Mouse (Mus musculus): ENCODE data around the gene Mgat4d. TPM values are rescaled to one million over a fixed set of nuclear protein-coding genes. Genes with fewer than 3 reads are reported as not detected.

Mgat4d gene
- polyA plus RNA-seq, 1 experiment, result not detected

DNA sequence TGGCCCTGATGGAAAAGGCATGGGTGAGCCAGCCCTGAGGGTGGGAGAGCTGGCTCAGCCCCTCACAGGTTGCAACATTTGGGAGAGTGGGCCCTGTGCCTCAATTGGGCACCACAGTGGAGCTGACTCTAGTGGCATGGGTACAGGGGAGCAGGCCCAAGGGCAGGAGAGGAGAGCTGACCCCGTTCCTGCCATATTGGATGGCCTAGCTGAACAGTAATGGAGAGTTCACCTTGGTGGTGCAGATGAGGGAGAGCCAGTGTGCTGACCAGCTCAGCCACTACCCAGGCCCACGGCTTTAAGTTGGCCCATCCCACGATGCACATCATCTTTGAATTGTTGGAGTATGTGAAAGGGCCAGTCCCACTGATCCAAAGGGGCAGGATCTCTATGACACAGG is 6.2 kb upstream of the Mgat4d start:
- DNase-seq, result no peak
- no peak for TF ChIP-seq CTCF (IDR thresholded peaks at IDR 0.05; ENCODE audit: borderline replicate concordance, control insufficient read depth, extremely low read depth, insufficient read depth, low read length, poor library complexity)
- no peak for TF ChIP-seq POLR2A (IDR thresholded peaks at IDR 0.05; ENCODE audit: control insufficient read depth, extremely low read depth, insufficient read depth, low read length, poor library complexity)
- 97% methylated on average over 3 of the region's 3 CpGs for WGBS
- Histone ChIP-seq H3K36me3 (ENCODE audit: control insufficient read depth, insufficient read depth, low read length) (no peaks in the 10 kb centered on the region), H3K4me3 (ENCODE audit: control insufficient read depth, insufficient read depth, low read length) (no peak overlapping the region), H3K27me3 (ENCODE audit: control insufficient read depth, insufficient read depth, low read length) (no peaks in the 10 kb centered on the region), H3K27ac (ENCODE audit: control insufficient read depth, insufficient read depth, low read length) (no peak overlapping the region), H3K4me1 (replicated peaks; ENCODE audit: control insufficient read depth, insufficient read depth, low read length) (no peaks in the 10 kb centered on the region)

DNA sequence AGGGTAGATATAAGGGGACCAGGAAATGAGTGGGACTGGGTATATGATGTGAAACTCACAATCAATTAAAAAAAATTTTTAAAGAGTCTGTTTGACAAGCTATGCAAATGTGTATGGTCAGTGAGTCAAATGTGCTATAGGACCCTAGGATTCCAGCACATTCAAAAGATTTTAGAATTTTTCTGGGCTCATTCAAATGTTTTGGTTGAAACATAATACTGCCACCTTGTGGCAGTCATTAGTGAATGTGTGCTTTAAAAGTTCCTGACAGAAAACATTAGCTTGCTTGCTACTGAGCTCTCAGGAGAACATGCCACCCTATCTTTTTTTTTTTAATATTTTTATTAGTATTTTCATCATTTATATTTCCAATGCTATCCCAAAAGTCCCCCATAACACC is 5.6 kb upstream of the Mgat4d start:
- H3K36me3 ChIP-seq (ENCODE audit: control insufficient read depth, insufficient read depth, low read length), result no peaks in the 10 kb centered on the region
- no peak for DNase-seq

DNA sequence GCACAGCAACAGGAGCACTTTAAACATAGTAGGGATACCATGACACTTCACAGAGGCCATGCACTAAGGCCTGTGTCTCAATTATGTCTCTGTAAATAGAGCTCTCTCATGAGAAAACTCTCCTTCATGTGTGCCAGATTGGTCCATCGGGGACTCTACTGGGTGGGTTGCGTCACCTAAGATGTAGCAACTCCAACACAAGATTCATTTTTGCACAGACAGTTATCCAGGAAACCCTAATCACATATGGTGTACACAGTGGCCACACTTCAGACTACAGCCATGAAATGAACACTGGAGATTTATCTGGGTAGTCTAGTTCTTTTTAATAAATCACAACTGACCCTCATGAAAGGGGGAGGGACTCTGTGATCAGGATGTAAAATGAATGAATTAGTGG is 3.0 kb downstream of the Mgat4d start:
- no peak overlapping the region for H3K27ac ChIP-seq (ENCODE audit: control insufficient read depth, insufficient read depth, low read length)
- H3K27me3 ChIP-seq (ENCODE audit: control insufficient read depth, insufficient read depth, low read length), result no peaks in the 10 kb centered on the region
- DNase-seq, result no peak
- H3K4me1 ChIP-seq (replicated peaks; ENCODE audit: control insufficient read depth, insufficient read depth, low read length), result no peaks in the 10 kb centered on the region
- WGBS, result 96% methylated on average over 2 of the region's 2 CpGs
- no peak overlapping the region for H3K4me3 ChIP-seq (ENCODE audit: control insufficient read depth, insufficient read depth, low read length)
- TF ChIP-seq POLR2A (IDR thresholded peaks at IDR 0.05; ENCODE audit: control insufficient read depth, extremely low read depth, insufficient read depth, low read length, poor library complexity), result no peak
- TF ChIP-seq CTCF (IDR thresholded peaks at IDR 0.05; ENCODE audit: borderline replicate concordance, control insufficient read depth, extremely low read depth, insufficient read depth, low read length, poor library complexity), result no peak
- H3K36me3 ChIP-seq (ENCODE audit: control insufficient read depth, insufficient read depth, low read length), result no peaks in the 10 kb centered on the region

More for the DNA sequence above, 5.6 kb upstream of the Mgat4d start:
- H3K4me3 ChIP-seq (ENCODE audit: control insufficient read depth, insufficient read depth, low read length), result no peak overlapping the region
- TF ChIP-seq CTCF (IDR thresholded peaks at IDR 0.05; ENCODE audit: borderline replicate concordance, control insufficient read depth, extremely low read depth, insufficient read depth, low read length, poor library complexity) (no peak), POLR2A (IDR thresholded peaks at IDR 0.05; ENCODE audit: control insufficient read depth, extremely low read depth, insufficient read depth, low read length, poor library complexity) (no peak)
- no peaks in the 10 kb centered on the region for H3K27me3 ChIP-seq (ENCODE audit: control insufficient read depth, insufficient read depth, low read length)
- H3K4me1 ChIP-seq (replicated peaks; ENCODE audit: control insufficient read depth, insufficient read depth, low read length), result no peaks in the 10 kb centered on the region
- no peak overlapping the region for H3K27ac ChIP-seq (ENCODE audit: control insufficient read depth, insufficient read depth, low read length)

GRCm38 (mm10) chr8:83363156-83363769 is 15.0 kb downstream of the Mgat4d start:
- H3K4me1 ChIP-seq (replicated peaks; ENCODE audit: control insufficient read depth, insufficient read depth, low read length), result no peaks in the 10 kb centered on the region
- no peak for DNase-seq
- TF ChIP-seq CTCF (IDR thresholded peaks at IDR 0.05; ENCODE audit: borderline replicate concordance, control insufficient read depth, extremely low read depth, insufficient read depth, low read length, poor library complexity) (no peak), POLR2A (IDR thresholded peaks at IDR 0.05; ENCODE audit: control insufficient read depth, extremely low read depth, insufficient read depth, low read length, poor library complexity) (no peak)
- H3K27me3 ChIP-seq (ENCODE audit: control insufficient read depth, insufficient read depth, low read length), result no peaks in the 10 kb centered on the region
- no peaks in the 10 kb centered on the region for H3K36me3 ChIP-seq (ENCODE audit: control insufficient read depth, insufficient read depth, low read length)
- WGBS, result 91% methylated on average over 7 of the region's 7 CpGs
- H3K4me3 ChIP-seq (ENCODE audit: control insufficient read depth, insufficient read depth, low read length), result no peak overlapping the region
- no peak overlapping the region for H3K27ac ChIP-seq (ENCODE audit: control insufficient read depth, insufficient read depth, low read length)

- Histone ChIP-seq H3K4me3 (ENCODE audit: control insufficient read depth, insufficient read depth, low read length) (no peak overlapping the region), H3K27me3 (ENCODE audit: control insufficient read depth, insufficient read depth, low read length) (no peaks in the 10 kb centered on the region), H3K4me1 (replicated peaks; ENCODE audit: control insufficient read depth, insufficient read depth, low read length) (no peaks in the 10 kb centered on the region), H3K36me3 (ENCODE audit: control insufficient read depth, insufficient read depth, low read length) (no peaks in the 10 kb centered on the region), H3K27ac (ENCODE audit: control insufficient read depth, insufficient read depth, low read length) (no peak overlapping the region)
- TF ChIP-seq POLR2A (IDR thresholded peaks at IDR 0.05; ENCODE audit: control insufficient read depth, extremely low read depth, insufficient read depth, low read length, poor library complexity), result no peak
- no peak for TF ChIP-seq CTCF (IDR thresholded peaks at IDR 0.05; ENCODE audit: borderline replicate concordance, control insufficient read depth, extremely low read depth, insufficient read depth, low read length, poor library complexity)
- no peak for DNase-seq
Observed at GRCm38 (mm10) chr8:83377231-83377630, 29.0 kb downstream of the Mgat4d start.

GRCm38 (mm10) chr8:83380141-83380540 is 31.9 kb downstream of the Mgat4d start:
- Histone ChIP-seq H3K27me3 (ENCODE audit: control insufficient read depth, insufficient read depth, low read length) (no peaks in the 10 kb centered on the region; the same call in 1 of the 2 replicates), H3K36me3 (ENCODE audit: control insufficient read depth, insufficient read depth, low read length) (no peaks in the 10 kb centered on the region), H3K4me3 (ENCODE audit: control insufficient read depth, insufficient read depth, low read length) (no peak overlapping the region), H3K4me1 (replicated peaks; ENCODE audit: control insufficient read depth, insufficient read depth, low read length) (no peaks in the 10 kb centered on the region), H3K27ac (ENCODE audit: control insufficient read depth, insufficient read depth, low read length) (no peak overlapping the region)
- TF ChIP-seq POLR2A (IDR thresholded peaks at IDR 0.05; ENCODE audit: control insufficient read depth, extremely low read depth, insufficient read depth, low read length, poor library complexity), result no peak
- TF ChIP-seq CTCF (IDR thresholded peaks at IDR 0.05; ENCODE audit: borderline replicate concordance, control insufficient read depth, extremely low read depth, insufficient read depth, low read length, poor library complexity), result no peak
- WGBS, result 39% methylated on average over 4 of the region's 4 CpGs
- DNase-seq, result no peak

GRCm38 (mm10) chr8:83381016-83381415 is 32.7 kb downstream of the Mgat4d start:
- Histone ChIP-seq H3K4me1 (replicated peaks; ENCODE audit: control insufficient read depth, insufficient read depth, low read length) (no peaks in the 10 kb centered on the region), H3K36me3 (ENCODE audit: control insufficient read depth, insufficient read depth, low read length) (no peaks in the 10 kb centered on the region), H3K27ac (ENCODE audit: control insufficient read depth, insufficient read depth, low read length) (no peak overlapping the region), H3K4me3 (ENCODE audit: control insufficient read depth, insufficient read depth, low read length) (no peak overlapping the region), H3K27me3 (ENCODE audit: control insufficient read depth, insufficient read depth, low read length) (no peaks in the 10 kb centered on the region; the same call in 1 of the 2 replicates)
- TF ChIP-seq CTCF (IDR thresholded peaks at IDR 0.05; ENCODE audit: borderline replicate concordance, control insufficient read depth, extremely low read depth, insufficient read depth, low read length, poor library complexity) (no peak), POLR2A (IDR thresholded peaks at IDR 0.05; ENCODE audit: control insufficient read depth, extremely low read depth, insufficient read depth, low read length, poor library complexity) (no peak)
- WGBS, result 72% methylated on average over 2 of the region's 2 CpGs
- DNase-seq, result no peak

Measured in thymus, adult 2 months (tissue).